Mouse (Mus musculus) embryonic facial prominence, embryonic 12.5 days (tissue): ENCODE measurements at regions not wholly inside any gene's neighbourhood (a gene's known extent, or its start where the extent isn't known, plus 50 kb on each side); places are given as distances from the start of the nearest gene placed in this dataset.

Experiments
- ATAC-seq: fragments of 200-750 bp; cut with Nextera tagmentation; 2 replicates; pipeline ENCODE4 v1.8.0; 2017; ENCODE audit not compliant: insufficient number of reproducible peaks, insufficient read depth, low FRiP score, low TSS enrichment
- H3K27ac ChIP-seq: fragments of 300-500 bp; sonication (generic); 2 replicates; pipeline ENCODE4 v1.5.1; 2016; ENCODE audit warnings: mild to moderate bottlenecking
- H3K27me3 ChIP-seq: fragments of 300-500 bp; sonication (generic); 2 replicates; pipeline ENCODE4 v1.6.1; 2016; ENCODE audit warnings: mild to moderate bottlenecking, moderate library complexity
- H3K36me3 ChIP-seq: fragments of 300-500 bp; sonication (generic); 2 replicates; pipeline ENCODE4 v1.6.1; 2016; ENCODE audit warnings: mild to moderate bottlenecking
- H3K4me1 ChIP-seq: fragments of 300-500 bp; sonication (generic); 2 replicates; pipeline ENCODE4 v1.6.1; 2016
- H3K4me2 ChIP-seq: fragments of 300-500 bp; sonication (generic); replicated peaks from 2 replicates; pipeline ENCODE4 v1.6.1; 2016; ENCODE audit warnings: mild to moderate bottlenecking, moderate library complexity
- H3K4me3 ChIP-seq: fragments of 300-500 bp; sonication (generic); 2 replicates; pipeline ENCODE4 v1.5.1; 2016; ENCODE audit warnings: mild to moderate bottlenecking
- H3K9ac ChIP-seq: fragments of 300-500 bp; sonication (generic); 2 replicates; pipeline ENCODE4 v1.6.1; 2016; ENCODE audit warnings: mild to moderate bottlenecking, moderate library complexity
- H3K9me3 ChIP-seq: fragments of 300-500 bp; sonication (generic); 2 replicates; pipeline ENCODE4 v1.6.1; 2016; ENCODE audit warnings: mild to moderate bottlenecking, moderate library complexity
- WGBS: fragments of 180-500 bp; shearing (Covaris S2); methylation state at CpG from one replicate; pipeline ENCODE4 v1.1.7; 2016; 5-methylcytosine and 5-hydroxymethylcytosine counted together

- H3K4me2 ChIP-seq, result peak overlapping the region; percentile 35; the same call in 1 of the 2 replicates
- H3K4me3 ChIP-seq, result no peak overlapping the region
- no peaks in the 10 kb centered on the region for H3K27me3 ChIP-seq
- 18% methylated on average over 11 of the region's 11 CpGs for WGBS
- no peak overlapping the region for H3K27ac ChIP-seq
- no peak overlapping the region for H3K9ac ChIP-seq
- H3K4me1 ChIP-seq, result 0 out of 2 replicates have a peak, but pooled peaks cover 5% of the 10 kb centered on the region
- no peaks in the 10 kb centered on the region for H3K36me3 ChIP-seq
- H3K9me3 ChIP-seq, result no peaks in the 10 kb centered on the region
- ATAC-seq, result 0 out of 2 replicates have a peak, but pooled peaks have one; percentile 28
Observed at GRCm38 (mm10) chr2:133020173-133020837, 74.6 kb upstream of the Fermt1 start.

DNA sequence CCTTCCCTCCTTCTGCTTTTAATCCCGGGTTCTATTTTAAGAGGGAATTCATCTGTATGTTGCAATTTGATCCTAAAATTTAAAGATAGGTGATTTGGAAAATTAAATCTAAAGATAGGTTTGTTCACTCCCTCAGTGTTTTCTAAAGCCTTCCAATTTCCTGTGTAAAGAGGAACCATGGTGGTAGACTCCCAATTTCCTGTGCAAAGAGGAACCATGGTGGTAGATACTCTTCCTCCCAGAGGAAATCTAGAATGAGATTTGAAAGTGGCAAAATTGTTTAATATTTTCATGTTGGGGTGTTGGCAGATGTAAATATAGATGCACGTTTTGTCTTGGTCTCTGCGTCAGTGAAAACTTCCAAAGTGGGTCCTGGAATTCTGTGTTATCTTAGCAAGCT is 75.5 kb upstream of the Fermt1 start:
- H3K27ac ChIP-seq, result no peak overlapping the region
- no peak for ATAC-seq
- no peak overlapping the region for H3K9ac ChIP-seq
- 84% methylated on average over 3 of the region's 3 CpGs for WGBS
- no peaks in the 10 kb centered on the region for H3K9me3 ChIP-seq
- H3K27me3 ChIP-seq, result no peaks in the 10 kb centered on the region
- H3K4me2 ChIP-seq, result no peak overlapping the region
- no peak overlapping the region for H3K4me3 ChIP-seq
- 0 out of 2 replicates have a peak, but pooled peaks cover 5% of the 10 kb centered on the region for H3K4me1 ChIP-seq
- no peaks in the 10 kb centered on the region for H3K36me3 ChIP-seq

- no peaks in the 10 kb centered on the region for H3K9me3 ChIP-seq
- WGBS, result 83% methylated on average over 2 of the region's 2 CpGs
- H3K4me1 ChIP-seq, result no peaks in the 10 kb centered on the region
- H3K4me3 ChIP-seq, result no peak overlapping the region
- H3K9ac ChIP-seq, result no peak overlapping the region
- H3K36me3 ChIP-seq, result no peaks in the 10 kb centered on the region
- H3K4me2 ChIP-seq, result no peak overlapping the region
- H3K27ac ChIP-seq, result no peak overlapping the region
- no peak for ATAC-seq
- H3K27me3 ChIP-seq, result no peaks in the 10 kb centered on the region
Observed at GRCm38 (mm10) chr2:133027038-133027437, 81.3 kb upstream of the Fermt1 start.

DNA sequence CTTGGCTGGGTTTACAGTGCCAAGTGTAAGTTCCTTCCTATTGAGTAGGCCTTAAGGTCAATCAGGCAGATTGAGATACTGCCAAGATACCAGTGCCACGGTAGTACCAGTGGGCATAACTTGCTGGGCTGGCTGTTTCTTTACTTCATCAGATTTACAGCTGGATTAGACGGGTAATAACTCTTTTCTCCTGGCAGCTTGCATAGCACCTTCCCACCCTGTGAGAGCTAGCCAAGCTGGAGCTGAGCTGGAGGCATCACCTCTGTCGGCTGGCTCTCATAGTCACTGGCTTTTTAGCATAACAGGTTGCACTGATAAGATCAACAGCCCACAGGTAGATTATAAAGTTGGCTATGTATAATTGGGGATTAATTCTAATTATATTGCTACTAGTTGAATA is 89.7 kb upstream of the Fermt1 start:
- Histone ChIP-seq H3K9me3 (no peaks in the 10 kb centered on the region), H3K36me3 (no peaks in the 10 kb centered on the region), H3K4me1 (no peaks in the 10 kb centered on the region), H3K4me2 (no peak overlapping the region), H3K9ac (no peak overlapping the region), H3K27me3 (no peaks in the 10 kb centered on the region), H3K4me3 (no peak overlapping the region), H3K27ac (no peak overlapping the region)
- no peak for ATAC-seq
- WGBS, result 90% methylated on average over 3 of the region's 3 CpGs

DNA sequence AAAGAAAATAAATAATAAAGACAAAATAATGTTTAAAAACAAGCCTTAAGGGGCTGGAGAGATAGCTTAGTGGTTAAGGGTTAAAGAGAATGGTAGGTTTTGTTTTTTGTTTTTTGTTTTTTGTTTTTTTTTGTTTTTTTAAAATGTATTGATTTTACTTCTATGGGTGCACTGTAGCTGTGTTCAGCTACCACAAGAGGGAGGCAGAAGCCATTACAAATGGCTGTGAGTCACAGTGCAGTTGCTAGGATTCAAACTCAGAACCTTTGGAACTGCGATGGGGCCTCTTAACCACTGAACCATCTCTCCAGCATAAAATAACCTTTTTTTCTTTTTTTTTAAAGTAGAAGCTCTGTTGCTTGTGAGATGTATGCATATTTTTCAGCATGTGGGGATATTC is 95.0 kb upstream of the Fermt1 start:
- no peak for ATAC-seq
- H3K27me3 ChIP-seq, result no peaks in the 10 kb centered on the region
- H3K4me1 ChIP-seq, result no peaks in the 10 kb centered on the region
- no peak overlapping the region for H3K27ac ChIP-seq
- 92% methylated on average over 1 of the region's 1 CpGs for whole genome bisulfite sequencing
- H3K9me3 ChIP-seq, result no peaks in the 10 kb centered on the region
- no peaks in the 10 kb centered on the region for H3K36me3 ChIP-seq
- H3K4me2 ChIP-seq, result no peak overlapping the region
- H3K4me3 ChIP-seq, result no peak overlapping the region
- H3K9ac ChIP-seq, result no peak overlapping the region

DNA sequence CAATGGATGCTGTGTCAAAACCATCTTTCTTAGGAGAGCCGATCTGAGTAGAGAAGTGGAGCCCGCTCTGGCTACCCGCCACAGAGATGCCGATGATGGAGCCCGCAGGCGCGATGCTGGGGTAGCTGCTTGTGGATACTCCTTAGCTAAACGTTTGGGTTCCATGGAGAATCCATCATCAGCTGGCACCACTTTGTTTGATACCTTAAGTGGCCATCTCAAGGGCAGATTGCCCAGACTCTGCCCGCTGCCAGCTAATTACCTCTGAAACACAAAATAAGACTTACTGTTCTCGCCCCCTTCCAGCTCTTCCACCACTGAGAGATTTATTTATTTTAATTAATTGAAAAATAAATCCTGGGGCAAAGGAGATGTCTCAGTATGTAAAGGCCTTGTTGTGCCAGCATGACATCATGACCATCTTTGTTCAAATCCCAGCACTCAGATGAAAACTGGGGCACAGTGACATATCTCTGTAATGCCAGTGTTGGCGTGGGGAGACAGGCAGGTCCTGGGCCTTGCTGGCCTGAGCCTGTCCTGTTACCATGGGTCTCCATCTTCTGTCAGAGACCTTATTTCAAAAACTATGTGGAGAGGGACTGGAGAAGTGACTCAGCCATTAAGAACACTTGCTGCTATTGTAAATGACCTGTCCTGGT is 132.1 kb upstream of the Fermt1 start:
- Histone ChIP-seq H3K27ac (no peak overlapping the region), H3K9ac (no peak overlapping the region), H3K27me3 (no peaks in the 10 kb centered on the region), H3K4me2 (no peak overlapping the region), H3K36me3 (no peaks in the 10 kb centered on the region), H3K4me3 (no peak overlapping the region), H3K9me3 (no peaks in the 10 kb centered on the region), H3K4me1 (no peaks in the 10 kb centered on the region)
- ATAC-seq, result no peak
- 86% methylated on average over 11 of the region's 11 CpGs for WGBS

- Histone ChIP-seq H3K9me3 (no peaks in the 10 kb centered on the region), H3K27ac (no peak overlapping the region), H3K4me3 (no peak overlapping the region), H3K36me3 (no peaks in the 10 kb centered on the region), H3K27me3 (no peaks in the 10 kb centered on the region), H3K9ac (no peak overlapping the region), H3K4me2 (no peak overlapping the region), H3K4me1 (0 out of 2 replicates have a peak, but pooled peaks cover 5% of the 10 kb centered on the region)
- ATAC-seq, result no peak
- WGBS, result 54% methylated on average over 7 of the region's 7 CpGs
Observed at GRCm38 (mm10) chr2:133090976-133091375, 145.3 kb upstream of the Fermt1 start.

DNA sequence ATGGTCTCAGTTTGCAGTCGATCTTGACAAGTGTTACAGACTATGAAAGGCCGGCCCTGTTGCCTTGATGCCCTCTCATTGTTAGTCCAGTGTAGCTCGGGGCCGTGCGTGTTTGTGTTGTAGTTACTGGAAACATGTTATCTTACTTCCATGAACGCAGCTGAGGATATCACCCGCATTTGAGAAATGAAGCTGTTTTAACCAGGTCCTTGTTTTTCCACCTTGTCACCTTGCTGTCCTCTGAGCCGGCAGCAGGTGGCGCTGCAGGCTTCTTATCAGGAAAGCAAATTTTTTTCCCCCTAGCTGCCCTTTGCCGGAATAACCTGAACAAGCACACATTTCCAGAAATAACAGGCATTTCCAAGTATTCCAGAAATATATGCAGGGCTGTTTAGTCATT is 167.9 kb upstream of the Fermt1 start:
- ATAC-seq, result no peak

DNA sequence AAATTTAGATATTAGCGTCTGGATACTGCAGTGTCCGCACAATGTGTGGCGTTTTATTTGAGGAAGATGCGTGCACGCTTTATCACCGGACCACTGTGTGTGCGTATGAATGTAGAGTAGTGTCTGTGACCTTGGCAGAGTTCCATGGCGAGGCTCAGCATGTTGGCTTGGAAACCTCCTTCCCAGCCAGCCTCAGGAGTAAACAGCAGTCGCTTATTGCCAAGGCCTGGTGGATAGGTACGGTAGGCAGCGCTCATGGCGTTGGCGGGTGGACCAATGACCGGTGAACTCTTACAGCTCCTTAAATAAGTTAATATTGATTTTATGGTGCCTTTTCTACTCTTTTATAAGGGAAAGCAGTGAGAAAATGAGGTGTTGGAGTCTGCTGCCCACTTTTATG is 172.9 kb upstream of the Fermt1 start:
- no peaks in the 10 kb centered on the region for H3K9me3 ChIP-seq
- no peak overlapping the region for H3K4me2 ChIP-seq
- H3K36me3 ChIP-seq, result no peaks in the 10 kb centered on the region
- H3K4me3 ChIP-seq, result no peak overlapping the region
- H3K27me3 ChIP-seq, result 0 out of 2 replicates have a peak, but pooled peaks cover 3% of the 10 kb centered on the region
- 95% methylated on average over 14 of the region's 14 CpGs for WGBS
- H3K9ac ChIP-seq, result no peak overlapping the region
- no peak for ATAC-seq
- no peaks in the 10 kb centered on the region; the same call in 1 of the 2 replicates for H3K4me1 ChIP-seq
- H3K27ac ChIP-seq, result no peak overlapping the region

More for the DNA sequence above, 167.9 kb upstream of the Fermt1 start:
- Histone ChIP-seq H3K27ac (no peak overlapping the region), H3K27me3 (peaks cover 3% of the 10 kb centered on the region; the same call in 1 of the 2 replicates), H3K4me3 (no peak overlapping the region), H3K4me1 (no peaks in the 10 kb centered on the region; the same call in 1 of the 2 replicates), H3K4me2 (no peak overlapping the region), H3K9me3 (no peaks in the 10 kb centered on the region), H3K9ac (no peak overlapping the region), H3K36me3 (no peaks in the 10 kb centered on the region)
- 21% methylated on average over 10 of the region's 10 CpGs for WGBS

DNA sequence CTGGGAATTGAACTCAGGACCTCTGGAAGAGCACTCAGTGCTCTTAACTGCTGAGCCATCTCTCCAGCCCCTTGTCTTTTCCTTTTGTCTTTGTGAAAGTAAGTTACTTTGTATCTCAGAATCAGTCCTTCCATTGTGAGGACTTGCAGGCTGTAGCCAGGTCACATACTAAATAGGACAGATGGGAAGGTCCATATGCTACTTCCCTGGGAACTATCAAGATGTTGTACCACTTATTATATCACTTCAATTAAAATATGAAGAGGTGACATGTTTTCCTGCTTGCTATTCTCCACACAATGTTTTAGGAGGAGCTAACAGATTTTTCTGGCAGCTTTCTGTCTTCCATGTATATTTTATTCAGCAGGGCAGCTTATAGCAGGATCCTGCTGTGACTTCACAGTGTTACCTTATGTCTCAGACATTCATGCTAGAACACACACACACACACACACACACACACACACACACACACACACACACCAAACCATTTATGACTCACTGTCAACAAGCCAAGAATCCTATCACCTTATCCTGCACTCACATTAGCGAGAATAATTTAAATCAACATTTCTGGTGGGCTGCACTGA is 179.6 kb upstream of the Fermt1 start:
- H3K27ac ChIP-seq, result no peak overlapping the region
- WGBS, result 88% methylated on average over 1 of the region's 1 CpGs
- H3K4me2 ChIP-seq, result no peak overlapping the region
- no peaks in the 10 kb centered on the region for H3K36me3 ChIP-seq
- no peak overlapping the region for H3K9ac ChIP-seq
- no peaks in the 10 kb centered on the region for H3K4me1 ChIP-seq
- no peaks in the 10 kb centered on the region for H3K27me3 ChIP-seq
- no peak overlapping the region for H3K4me3 ChIP-seq
- ATAC-seq, result no peak
- H3K9me3 ChIP-seq, result no peaks in the 10 kb centered on the region

- Histone ChIP-seq H3K27ac (no peak overlapping the region), H3K4me1 (no peaks in the 10 kb centered on the region), H3K4me2 (no peak overlapping the region), H3K9ac (no peak overlapping the region), H3K36me3 (no peaks in the 10 kb centered on the region), H3K9me3 (no peaks in the 10 kb centered on the region), H3K27me3 (no peaks in the 10 kb centered on the region), H3K4me3 (no peak overlapping the region)
- ATAC-seq, result no peak
- 51% methylated on average over 3 of the region's 3 CpGs for WGBS
Observed at GRCm38 (mm10) chr2:133134878-133135277, 189.2 kb upstream of the Fermt1 start.

DNA sequence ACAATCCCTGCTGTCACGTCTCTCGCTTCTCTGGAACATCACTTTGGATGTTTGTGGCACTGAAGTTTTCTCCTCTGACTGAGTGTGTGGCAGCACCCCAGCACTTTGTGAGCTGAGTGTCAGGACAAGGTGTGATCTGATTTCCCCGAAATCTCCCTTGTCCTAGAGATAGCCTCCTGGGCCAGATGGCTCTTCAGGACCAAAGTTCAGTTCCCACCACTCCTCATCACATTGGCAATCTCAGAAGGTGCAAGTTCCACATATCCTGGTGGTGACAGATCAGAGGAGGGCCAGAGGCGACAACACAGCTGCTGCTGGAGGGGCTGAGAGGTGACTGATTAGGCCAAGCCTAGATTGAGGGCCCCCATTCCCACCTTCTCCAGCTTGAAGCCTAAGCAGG is 193.2 kb upstream of the Fermt1 start:
- Histone ChIP-seq H3K36me3 (no peaks in the 10 kb centered on the region), H3K9me3 (no peaks in the 10 kb centered on the region), H3K4me3 (no peak overlapping the region), H3K27me3 (no peaks in the 10 kb centered on the region), H3K9ac (no peak overlapping the region), H3K4me1 (no peaks in the 10 kb centered on the region), H3K27ac (no peak overlapping the region), H3K4me2 (no peak overlapping the region)
- WGBS, result 80% methylated on average over 4 of the region's 4 CpGs
- ATAC-seq, result no peak
